Mouse (Mus musculus): ENCODE results near the gene Krt7.

The Krt7 gene

GRCm38 (mm10) chr15:101414807-101415565 is 4.1 kb downstream of the Krt7 start:
- in situ Hi-C loops (cut with MboI; ENCODE audit: low pct_unique_long_range_greater_than_20kb in 1 of 2, low sequenced_read_pairs in 2 of 2, unreplicated experiment in 1 of 2) = no loop called here

GRCm38 (mm10) chr15:101418950-101419349 is 8.1 kb downstream of the Krt7 start:
- in situ Hi-C loops (cut with MboI; ENCODE audit: low pct_unique_long_range_greater_than_20kb in 1 of 2, low sequenced_read_pairs in 2 of 2, unreplicated experiment in 1 of 2) = no loop called here

DNA sequence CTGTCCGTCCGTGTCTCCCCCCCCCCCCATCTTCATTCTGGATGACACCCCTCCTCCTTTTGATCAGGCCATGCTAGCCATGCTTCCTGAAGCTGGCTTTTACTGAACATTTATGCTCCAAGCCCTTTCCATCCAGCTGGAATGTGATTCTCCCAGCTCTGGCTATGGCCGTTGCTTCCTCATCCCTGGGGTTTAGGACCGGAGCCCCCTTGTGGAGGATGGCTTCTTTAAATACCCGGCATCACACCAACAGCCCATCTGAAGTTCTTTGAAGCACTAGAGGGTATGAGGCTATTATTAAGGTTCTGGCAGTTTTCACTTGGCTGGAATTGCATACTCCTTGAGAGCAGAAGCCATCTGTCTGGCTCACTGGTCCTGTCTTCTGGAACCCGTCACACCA is 10.1 kb downstream of the Krt7 start:
- in situ Hi-C loops (cut with MboI; ENCODE audit: low pct_unique_long_range_greater_than_20kb in 1 of 2, low sequenced_read_pairs in 2 of 2, unreplicated experiment in 1 of 2) = no loop called here

DNA sequence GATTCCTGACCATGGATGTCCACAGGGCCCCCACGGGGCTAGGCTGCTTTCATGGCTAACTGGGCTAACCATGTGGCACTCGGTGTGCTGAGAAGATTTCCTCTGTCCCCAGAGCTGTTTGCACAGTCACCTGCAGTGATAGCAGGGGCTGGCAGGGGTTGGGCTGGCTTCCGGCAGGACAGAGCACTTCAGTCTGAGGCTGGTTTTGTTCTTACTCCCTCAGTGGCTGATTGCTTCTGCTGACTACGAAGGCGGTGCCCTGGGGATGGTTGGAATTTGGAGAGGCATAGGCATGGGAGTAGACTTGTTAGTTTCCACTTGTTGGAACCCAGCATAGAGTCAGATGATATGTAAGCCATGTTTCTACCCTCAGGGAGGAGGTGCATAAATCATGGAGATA is 14.1 kb downstream of the Krt7 start:
- in situ Hi-C loops (cut with MboI; ENCODE audit: low pct_unique_long_range_greater_than_20kb in 1 of 2, low sequenced_read_pairs in 2 of 2, unreplicated experiment in 1 of 2) = no loop called here

DNA sequence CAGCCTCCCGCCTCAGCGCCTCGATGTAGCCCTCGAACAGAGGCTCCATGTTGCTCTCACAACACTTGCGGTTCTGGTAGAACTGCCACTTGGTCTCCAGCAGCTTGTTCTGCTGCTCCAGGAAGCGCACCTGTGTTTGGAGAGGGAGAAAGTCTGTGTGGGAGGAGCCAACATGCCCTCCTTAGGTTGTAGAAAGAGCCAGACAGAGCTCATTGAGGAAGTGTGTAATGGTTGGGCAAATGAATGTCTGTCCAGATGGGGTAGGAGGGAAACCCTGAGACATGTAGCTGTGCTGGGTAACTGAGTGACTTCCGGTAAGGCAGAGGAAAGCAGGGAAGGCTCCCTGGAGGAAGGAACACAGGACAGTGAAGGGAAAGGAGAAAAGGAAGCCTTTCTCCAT is 25.8 kb downstream of the Krt7 start:
- in situ Hi-C loops (cut with MboI; ENCODE audit: low pct_unique_long_range_greater_than_20kb in 1 of 2, low sequenced_read_pairs in 2 of 2, unreplicated experiment in 1 of 2) = no loop called here

DNA sequence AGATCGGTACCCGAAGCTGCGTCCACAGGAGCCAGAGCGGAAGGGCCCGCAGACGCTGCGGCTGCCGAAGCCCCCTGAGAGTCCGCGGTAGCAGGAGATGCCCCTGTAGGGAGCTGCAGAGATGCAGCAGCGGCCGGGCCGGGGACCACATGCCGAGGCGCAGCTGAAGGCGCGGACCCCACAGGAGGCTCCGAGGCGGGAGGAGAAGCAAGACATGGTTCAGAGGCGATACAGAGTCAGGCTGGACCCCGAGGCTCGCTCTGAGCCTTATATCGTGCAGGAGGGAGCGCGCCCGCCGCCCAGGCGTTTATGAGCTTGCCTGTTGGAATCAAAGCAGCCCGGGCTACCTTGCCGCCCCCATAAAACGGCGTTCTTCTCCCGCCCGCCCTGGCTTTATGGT is 27.7 kb downstream of the Krt7 start, which contains the start of gene Krt87:
Gene Krt87, minus strand, starts transcription at position 250 of the 400 bp plus-strand sequence.
- in situ Hi-C loops (cut with MboI; ENCODE audit: low pct_unique_long_range_greater_than_20kb in 1 of 2, low sequenced_read_pairs in 2 of 2, unreplicated experiment in 1 of 2) = no loop called here

DNA sequence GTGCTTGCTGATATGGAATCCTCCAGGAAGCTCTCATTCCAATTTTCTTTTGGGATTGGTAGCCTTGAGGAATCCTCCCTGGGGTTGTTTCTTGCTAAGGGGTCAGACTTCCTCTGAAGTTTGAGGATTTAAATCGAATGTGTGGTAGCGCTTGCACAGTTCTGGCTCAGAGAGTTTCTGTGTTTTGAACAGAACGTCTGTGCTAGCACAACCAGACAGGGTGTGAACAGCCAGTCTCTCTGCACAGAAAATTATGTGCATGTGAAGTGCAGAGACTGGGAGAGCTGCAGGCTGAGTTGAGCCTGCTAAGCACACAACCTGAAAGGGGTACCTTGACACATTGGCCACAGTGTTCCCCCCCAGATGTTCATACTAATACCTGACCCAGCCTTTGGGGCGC is 30.0 kb downstream of the Krt7 start:
- in situ Hi-C loops (cut with MboI; ENCODE audit: low pct_unique_long_range_greater_than_20kb in 1 of 2, low sequenced_read_pairs in 2 of 2, unreplicated experiment in 1 of 2) = no loop called here

DNA sequence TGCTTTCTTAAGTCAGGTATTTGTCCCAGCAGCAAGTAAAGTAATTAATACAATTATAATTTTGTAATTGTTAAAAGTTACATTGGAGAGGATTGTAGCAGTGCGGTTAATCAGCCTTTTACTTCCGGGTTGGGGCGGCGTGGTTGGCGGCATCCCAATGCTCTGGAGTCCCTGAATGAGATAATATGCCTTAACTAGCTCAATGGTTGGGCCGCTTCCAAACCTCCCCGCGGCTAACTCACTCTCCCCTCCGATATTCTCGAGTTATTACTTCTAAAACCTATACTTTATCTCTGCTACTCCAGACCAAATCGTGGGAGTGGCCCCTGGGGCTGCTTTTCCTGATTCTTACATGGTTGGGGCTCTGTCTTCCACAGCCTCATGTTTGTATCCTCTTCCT is 35.7 kb downstream of the Krt7 start:
- in situ Hi-C loops (cut with MboI; ENCODE audit: low pct_unique_long_range_greater_than_20kb in 1 of 2, low sequenced_read_pairs in 2 of 2, unreplicated experiment in 1 of 2) = no loop called here

- in situ Hi-C loops (cut with MboI; ENCODE audit: low pct_unique_long_range_greater_than_20kb in 1 of 2, low sequenced_read_pairs in 2 of 2, unreplicated experiment in 1 of 2) = no loop called here
Observed at GRCm38 (mm10) chr15:101447444-101447843, 36.6 kb downstream of the Krt7 start, which contains the start of gene Krt88. Krt88 (plus strand) TSS chr15:101447744.

GRCm38 (mm10) chr15:101453093-101453736 is 42.4 kb downstream of the Krt7 start:
- in situ Hi-C loops (cut with MboI; ENCODE audit: low pct_unique_long_range_greater_than_20kb in 1 of 2, low sequenced_read_pairs in 2 of 2, unreplicated experiment in 1 of 2) = no loop called here

GRCm38 (mm10) chr15:101454774-101455173 is 43.9 kb downstream of the Krt7 start:
- in situ Hi-C loops (cut with MboI; ENCODE audit: low pct_unique_long_range_greater_than_20kb in 1 of 2, low sequenced_read_pairs in 2 of 2, unreplicated experiment in 1 of 2) = no loop called here

DNA sequence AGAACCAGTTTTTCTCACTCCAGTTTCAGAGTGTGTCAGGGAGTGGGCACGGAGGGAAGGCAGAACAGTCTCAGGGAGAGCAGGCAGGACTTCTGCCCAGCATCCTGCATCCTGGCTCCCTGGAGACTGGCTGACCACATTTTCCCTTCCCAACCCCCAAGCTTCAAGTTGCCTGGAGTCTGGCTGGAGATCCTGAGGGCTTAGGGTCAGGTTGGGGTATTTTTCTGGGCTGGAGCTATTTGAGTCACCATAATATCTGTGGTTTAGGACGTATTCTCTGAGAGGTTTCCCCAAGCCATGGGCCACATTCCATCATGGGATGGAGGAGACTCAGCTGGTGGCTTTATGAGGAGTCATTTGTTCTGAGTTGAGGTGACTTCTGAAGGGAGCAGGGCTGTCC is 44.4 kb downstream of the Krt7 start:
- in situ Hi-C loops (cut with MboI; ENCODE audit: low pct_unique_long_range_greater_than_20kb in 1 of 2, low sequenced_read_pairs in 2 of 2, unreplicated experiment in 1 of 2) = no loop called here

GRCm38 (mm10) chr15:101455891-101456290 is 45.0 kb downstream of the Krt7 start:
- in situ Hi-C loops (cut with MboI; ENCODE audit: low pct_unique_long_range_greater_than_20kb in 1 of 2, low sequenced_read_pairs in 2 of 2, unreplicated experiment in 1 of 2) = no loop called here

DNA sequence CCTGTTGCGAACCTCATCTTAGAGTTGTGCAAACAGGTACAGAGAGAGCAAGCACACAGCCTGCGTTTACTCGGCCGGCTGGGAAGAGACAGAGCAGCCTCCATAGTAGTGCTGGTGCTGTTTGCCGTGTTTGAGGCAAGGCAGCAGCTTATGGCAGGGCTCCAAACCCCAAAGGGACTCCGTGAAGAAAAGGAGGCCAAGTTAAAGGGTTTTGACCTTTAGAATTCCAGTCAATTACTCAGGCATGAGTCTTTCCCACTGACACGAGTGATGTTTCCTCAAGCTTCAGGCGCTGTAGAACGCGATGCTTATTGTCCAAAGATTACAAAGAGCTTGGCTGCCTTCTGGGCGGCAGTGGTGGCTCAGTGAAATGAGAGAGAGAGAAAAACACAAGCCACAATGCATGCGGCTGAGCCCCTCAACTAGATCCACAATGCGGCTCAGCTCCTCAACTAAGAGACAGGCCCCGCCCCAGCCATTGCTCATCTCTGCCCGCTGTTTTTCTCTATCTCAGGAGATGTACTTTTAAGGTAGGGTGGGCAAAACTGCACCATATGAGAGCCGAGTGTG is 47.6 kb downstream of the Krt7 start:
- in situ Hi-C loops (cut with MboI; ENCODE audit: low pct_unique_long_range_greater_than_20kb in 1 of 2, low sequenced_read_pairs in 2 of 2, unreplicated experiment in 1 of 2) = no loop called here

GRCm38 (mm10) chr15:101459283-101459682 is 48.4 kb downstream of the Krt7 start:
- in situ Hi-C loops (cut with MboI; ENCODE audit: low pct_unique_long_range_greater_than_20kb in 1 of 2, low sequenced_read_pairs in 2 of 2, unreplicated experiment in 1 of 2) = no loop called here

DNA sequence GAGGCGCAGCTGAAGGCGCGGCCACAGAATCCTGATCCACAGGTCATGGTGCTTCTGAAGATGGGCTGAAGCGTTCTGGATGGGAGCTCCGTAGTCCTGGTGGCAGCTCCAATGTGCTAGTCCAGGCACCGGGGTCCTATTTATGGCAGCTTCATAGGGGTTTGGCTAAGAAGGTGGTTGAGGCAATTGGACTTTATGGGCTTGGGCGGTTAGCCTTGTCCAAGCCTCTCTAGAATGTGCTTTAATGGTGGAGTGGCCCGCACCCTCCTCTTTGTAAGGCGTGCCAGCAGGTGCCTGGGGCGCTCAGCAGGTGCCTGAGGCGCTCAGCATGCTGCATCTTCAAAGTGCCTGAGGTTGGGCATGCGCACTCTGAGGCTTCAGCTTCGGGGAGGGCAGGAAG is 52.8 kb downstream of the Krt7 start, which contains the start of gene Krt81:
Gene Krt81, minus strand, starts transcription at position 101 of the 400 bp plus-strand sequence.
- in situ Hi-C loops (cut with MboI; ENCODE audit: low pct_unique_long_range_greater_than_20kb in 1 of 2, low sequenced_read_pairs in 2 of 2, unreplicated experiment in 1 of 2) = no loop called here

DNA sequence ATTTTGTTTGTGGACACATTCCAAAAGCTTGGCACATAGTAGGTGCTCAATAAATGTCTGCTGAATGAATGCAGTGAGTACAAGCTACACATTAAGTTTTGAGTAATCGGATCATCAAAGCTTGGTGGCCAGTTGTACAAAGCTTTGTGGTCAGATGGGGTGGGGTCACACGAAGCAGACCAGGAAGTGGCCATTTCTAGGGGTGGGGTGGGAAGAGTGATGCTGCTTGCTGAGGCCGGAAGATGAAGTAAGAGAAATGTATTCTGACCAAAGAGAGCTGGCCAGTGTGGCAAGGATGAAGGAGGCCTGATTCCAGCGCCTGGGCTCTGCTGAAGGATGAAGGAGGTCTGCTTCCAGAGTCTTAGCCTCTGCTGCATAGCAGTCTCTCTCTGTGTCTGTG is 58.2 kb downstream of the Krt7 start:
- in situ Hi-C loops (cut with MboI; ENCODE audit: low pct_unique_long_range_greater_than_20kb in 1 of 2, low sequenced_read_pairs in 2 of 2, unreplicated experiment in 1 of 2) = no loop called here

DNA sequence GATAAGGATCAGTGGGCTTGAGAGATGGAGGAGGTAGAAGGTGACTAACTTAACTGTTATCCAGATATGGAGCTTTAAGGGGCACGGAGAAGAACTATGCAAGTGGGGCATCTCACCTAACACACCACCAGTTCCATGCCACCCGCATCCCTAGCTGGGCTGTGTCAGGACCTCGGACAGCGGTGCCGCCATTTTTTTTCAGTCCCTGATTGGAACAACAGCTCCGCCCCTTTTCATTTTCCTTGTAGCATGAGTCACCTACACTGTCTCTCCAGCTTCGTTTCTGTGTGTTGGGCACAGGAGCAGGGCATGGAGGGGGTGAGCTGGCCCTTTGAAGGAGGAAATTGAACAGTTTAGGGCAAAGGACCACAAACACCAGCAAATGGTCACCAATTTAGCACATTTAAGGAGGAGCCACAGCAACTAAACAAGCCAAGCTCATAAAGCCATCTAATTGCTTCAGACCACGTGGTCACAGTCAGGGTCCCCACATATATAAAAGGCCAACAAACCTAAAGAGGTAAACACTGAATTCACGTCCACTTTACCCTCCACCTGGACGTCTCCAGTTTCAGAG is 62.2 kb downstream of the Krt7 start, which contains the start of gene Krt86:
Gene Krt86, plus strand, starts transcription at position 527 of the 577 bp plus-strand sequence.
- in situ Hi-C loops (cut with MboI; ENCODE audit: low pct_unique_long_range_greater_than_20kb in 1 of 2, low sequenced_read_pairs in 2 of 2, unreplicated experiment in 1 of 2) = no loop called here

DNA sequence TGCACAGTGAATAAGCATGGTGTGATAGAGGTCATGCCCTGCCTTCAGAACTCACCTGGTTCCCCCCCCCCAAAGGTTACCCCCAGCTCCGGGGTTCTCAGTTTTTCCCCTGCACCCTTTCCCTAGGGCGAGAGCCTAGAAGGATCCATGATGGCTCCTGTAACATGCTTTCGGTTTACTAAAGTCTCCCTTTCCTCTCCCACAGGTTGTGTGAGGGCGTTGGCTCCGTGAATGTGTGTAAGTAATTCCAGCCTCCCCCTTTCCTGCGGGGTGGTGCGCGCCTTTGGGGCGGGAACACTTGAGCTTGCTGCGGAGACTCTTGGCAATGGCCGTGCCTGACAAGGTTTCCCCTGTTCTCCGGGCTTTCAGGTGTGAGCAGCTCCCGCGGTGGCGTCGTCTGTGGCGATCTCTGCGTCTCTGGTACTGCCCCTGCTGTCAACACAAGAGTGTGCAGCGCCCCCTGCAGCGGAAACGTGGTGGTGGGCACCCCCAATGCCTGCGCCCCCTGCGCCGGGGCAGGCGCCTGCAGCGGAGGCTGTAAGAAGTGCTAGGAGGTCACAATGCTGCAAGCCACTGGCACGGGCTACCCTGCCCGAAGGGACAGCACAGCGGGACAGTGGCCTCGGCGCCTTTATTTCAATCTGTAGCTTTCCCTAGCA is 68.3 kb downstream of the Krt7 start:
- in situ Hi-C loops (cut with MboI; ENCODE audit: low pct_unique_long_range_greater_than_20kb in 1 of 2, low sequenced_read_pairs in 2 of 2, unreplicated experiment in 1 of 2) = no loop called here

Data from mouse embryonic stem cell (cell line).